Mouse (Mus musculus) cerebellum, adult 9-10 months (tissue): ENCODE measurements around the gene Astn1.

Experiments used
- DNase-seq: peaks from one replicate; pipeline ENCODE4 v3.0.0; 2022

Astn1 gene

GRCm38 (mm10) chr1:158421451-158421850 lies 59.4 kb downstream of the Astn1 start:
- peak; percentile 72 for DNase-seq

- no peak for DNase-seq
These were observed 60.7 kb downstream of the Astn1 start for GRCm38 (mm10) chr1:158422739-158423138.

- no peak for DNase-seq
These were observed 84.0 kb downstream of the Astn1 start for GRCm38 (mm10) chr1:158446071-158446470.

GRCm38 (mm10) chr1:158447956-158448355 lies 85.9 kb downstream of the Astn1 start:
- DNase-seq: no peak

- no peak for DNase-seq
These were observed 90.6 kb downstream of the Astn1 start for GRCm38 (mm10) chr1:158452675-158453074.

- no peak for DNase-seq
These were observed 91.5 kb downstream of the Astn1 start for GRCm38 (mm10) chr1:158453587-158453986.

GRCm38 (mm10) chr1:158463975-158464374 lies 101.9 kb downstream of the Astn1 start:
- DNase-seq: no peak

GRCm38 (mm10) chr1:158465286-158465685 lies 103.2 kb downstream of the Astn1 start:
- DNase-seq: peak; percentile 17

- DNase-seq: no peak
These were observed 115.8 kb downstream of the Astn1 start for GRCm38 (mm10) chr1:158477841-158478240.

GRCm38 (mm10) chr1:158480285-158480684 lies 118.2 kb downstream of the Astn1 start:
- no peak for DNase-seq

- no peak for DNase-seq
These were observed 121.7 kb downstream of the Astn1 start for GRCm38 (mm10) chr1:158483733-158484132.

GRCm38 (mm10) chr1:158489521-158490021 lies 127.5 kb downstream of the Astn1 start:
- DNase-seq: no peak

- no peak for DNase-seq
These were observed 128.1 kb downstream of the Astn1 start for GRCm38 (mm10) chr1:158490175-158490574.

GRCm38 (mm10) chr1:158493289-158493688 lies 131.2 kb downstream of the Astn1 start:
- peak; percentile 48 for DNase-seq

- DNase-seq: no peak
These were observed 138.1 kb downstream of the Astn1 start for GRCm38 (mm10) chr1:158500140-158500539.

- DNase-seq: no peak
These were observed 138.9 kb downstream of the Astn1 start for GRCm38 (mm10) chr1:158501019-158501418.

- DNase-seq: no peak
These were observed 145.5 kb downstream of the Astn1 start for GRCm38 (mm10) chr1:158507610-158508009.

- DNase-seq: no peak
These were observed 147.2 kb downstream of the Astn1 start for GRCm38 (mm10) chr1:158509112-158509855.

GRCm38 (mm10) chr1:158510478-158511207 lies 148.6 kb downstream of the Astn1 start:
- DNase-seq: peak; percentile 93

GRCm38 (mm10) chr1:158512089-158512488 lies 150.0 kb downstream of the Astn1 start:
- DNase-seq: no peak

GRCm38 (mm10) chr1:158512636-158513035 lies 150.6 kb downstream of the Astn1 start:
- no peak for DNase-seq

- no peak for DNase-seq
These were observed 151.5 kb downstream of the Astn1 start for GRCm38 (mm10) chr1:158513572-158513971.

GRCm38 (mm10) chr1:158516558-158516957 lies 154.5 kb downstream of the Astn1 start:
- DNase-seq: no peak

GRCm38 (mm10) chr1:158536195-158536594 lies 174.1 kb downstream of the Astn1 start:
- DNase-seq: no peak
